Mouse (Mus musculus) kidney, adult 2 months (tissue): ENCODE data around the gene Bpgm.

Experiments used
- CTCF ChIP-seq: fragments of 200-500 bp; conservative IDR thresholded peaks from 2 replicates; pipeline ENCODE4 v1.5.1; 2011; ENCODE audit warnings: low read depth, mild to moderate bottlenecking, control low read depth, low read length, moderate library complexity, mixed read lengths; ENCODE audit not compliant: insufficient read depth, insufficient read length
- POLR2A ChIP-seq: fragments of 200-500 bp; IDR thresholded peaks from one replicate; pipeline ENCODE4 v1.6.1; 2011; ENCODE audit warnings: low read depth, low read length, control low read depth

GRCm38 (mm10) chr6:34495140-34495551 lies 19.1 kb downstream of the Bpgm start:
- TF ChIP-seq POLR2A: no peak
- TF ChIP-seq CTCF: no peak
